Mouse (Mus musculus) left cerebral cortex, postnatal 4 days (tissue): ENCODE measurements around the gene Ifna15. TPM values are rescaled to one million over a fixed set of nuclear protein-coding genes. Genes with fewer than 3 reads are reported as not detected.
A peak's percentile ranks its signal among the peaks of the same experiment; 100 is the strongest.

Experiments
- DNase-seq: peaks from one replicate; pipeline ENCODE4 v3.0.0-alpha.2; 2022
- intact Hi-C: fragments of 180-260 bp; cut with DNase I; formaldehyde crosslinking; loops from one replicate; pipeline ENCODE4 v1.15.1; 2025
- total RNA-seq, 2 experiments: library from RNA; stranded (reverse); gene quantifications; 2 replicates each; pipeline ENCODE4 v1.2.3; 2021

The Ifna15 gene
- total RNA-seq, 2 experiments from 2014 or later: not detected

GRCm38 (mm10) chr4:88515250-88515649, 42.8 kb downstream of the Ifna15 start:
- intact Hi-C loops: no loop called here
- DNase-seq: no peak

- intact Hi-C loops: no loop called here
- DNase-seq: peak; percentile 49
Measured at GRCm38 (mm10) chr4:88514403-88514802, 43.6 kb downstream of the Ifna15 start.

GRCm38 (mm10) chr4:88513743-88514142, 44.3 kb downstream of the Ifna15 start:
- no peak for DNase-seq
- intact Hi-C loops: no loop called here

Other genes with a start within 250 kb of the Ifna15 start
- gene Hacd4, start 119.3 kb downstream of the Ifna15 start, total RNA-seq: 1 to 10 TPM; 3.5 to 3.6 TPM
- gene Ifnb1, start 35.5 kb downstream of the Ifna15 start, total RNA-seq: not detected
- gene Ifna14, start 13.6 kb upstream of the Ifna15 start, total RNA-seq: not detected
- not detected for gene Ifna9, start 34.1 kb upstream of the Ifna15 start, total RNA-seq
- gene Ifna12, start 45.1 kb upstream of the Ifna15 start, total RNA-seq: not detected
- gene C87499, start 76.2 kb upstream of the Ifna15 start, total RNA-seq: not detected
- gene Ifna13, start 86.2 kb upstream of the Ifna15 start, total RNA-seq: not detected
- not detected for gene Ifna16, start 118.7 kb upstream of the Ifna15 start, total RNA-seq
- gene Ifna2, start 125.7 kb upstream of the Ifna15 start, total RNA-seq: not detected
- gene Ifnab, start 133.1 kb upstream of the Ifna15 start, total RNA-seq: not detected
- 1 to 10 TPM; 1.5 to 1.7 TPM for gene Gm26566, start 163.6 kb upstream of the Ifna15 start, total RNA-seq
- gene Klhl9, start 164.2 kb upstream of the Ifna15 start, total RNA-seq: 100 to 1,000 TPM; 105 to 106 TPM
- gene Gm13271, start 196.6 kb upstream of the Ifna15 start, total RNA-seq: not detected
- not detected for gene Gm13283, start 201.9 kb upstream of the Ifna15 start, total RNA-seq
- not detected for gene Gm13290, start 215.6 kb upstream of the Ifna15 start, total RNA-seq
- gene Gm13289, start 218.7 kb upstream of the Ifna15 start, total RNA-seq: not detected
- not detected for gene Gm13272, start 221.6 kb upstream of the Ifna15 start, total RNA-seq
- gene Ifnz, start 223.9 kb upstream of the Ifna15 start, total RNA-seq: not detected
- not detected for gene Gm13276, start 227.5 kb upstream of the Ifna15 start, total RNA-seq
- not detected for gene Gm13277, start 230.4 kb upstream of the Ifna15 start, total RNA-seq
- not detected for gene Gm13278, start 233.3 kb upstream of the Ifna15 start, total RNA-seq
- not detected for gene Gm13275, start 236.2 kb upstream of the Ifna15 start, total RNA-seq
- not detected for gene Gm13279, start 239.2 kb upstream of the Ifna15 start, total RNA-seq
- gene Gm13285, start 241.4 kb upstream of the Ifna15 start, total RNA-seq: under 1 TPM in 1 of 2 experiments, not detected in 1; 0.24 TPM
- gene Gm13287, start 245.0 kb upstream of the Ifna15 start, total RNA-seq: not detected
- not detected for gene Gm13288, start 247.3 kb upstream of the Ifna15 start, total RNA-seq